Comparison of ENCODE assay signal across 12 mouse cellular contexts in genomic region chr4:102979385-102979784, GRCm38 (mm10). TPM values are rescaled to one million over a fixed set of nuclear protein-coding genes. Genes with fewer than 3 reads are reported as not detected.
DNase-seq lines count a peak whose midpoint lies in the region; ATAC-seq and TF ChIP-seq lines count a peak whose summit lies in the region.
"Had no signal": no experiment of that assay in that cellular context is flagged by ENCODE, and none has a peak within 500 bp of the region (broad histone marks: within the 10 kb centered on the region; RNA-seq: fewer than 3 reads in every experiment).

No protein-coding gene starts in this region.

- no peaks in the 10 kb centered on the region for H3K9me3 ChIP-seq in midbrain, embryonic 10.5 days (replicated peaks)
- no peaks in the 10 kb centered on the region for H3K9me3 ChIP-seq in midbrain, embryonic 15.5 days
- no peaks in the 10 kb centered on the region for H3K9me3 ChIP-seq in liver, embryonic 11.5 days (ENCODE audit: control insufficient read depth, low read length)
- H3K9me3 ChIP-seq in stomach, embryonic 16.5 days (replicated peaks; ENCODE audit: control insufficient read depth, low read length) = no peaks in the 10 kb centered on the region; the same call in 1 of the 2 replicates

- 0 out of 2 replicates have a peak, but pooled peaks cover 1% of the 10 kb centered on the region for H3K27me3 ChIP-seq in heart, adult 2 months (ENCODE audit: control insufficient read depth, insufficient read depth, low read length)
- peaks cover 46% of the 10 kb centered on the region for H3K27me3 ChIP-seq in midbrain, embryonic 10.5 days (ENCODE audit: low read depth, poor library complexity, severe bottlenecking)
- H3K27me3 ChIP-seq in midbrain, embryonic 15.5 days (replicated peaks) = peaks cover 8% of the 10 kb centered on the region; the same call in 1 of the 2 replicates
- peaks cover 12% of the 10 kb centered on the region; the same call in 1 of the 2 replicates for H3K27me3 ChIP-seq in liver, embryonic 11.5 days (replicated peaks; ENCODE audit: control insufficient read depth, insufficient read depth, low read length)
- H3K27me3 ChIP-seq in stomach, embryonic 16.5 days (ENCODE audit: control insufficient read depth, insufficient read depth, low read length) = peaks cover 7% of the 10 kb centered on the region

- no peak overlapping the region for H3K27ac ChIP-seq in heart, adult 2 months
- no peak overlapping the region for H3K27ac ChIP-seq in midbrain, embryonic 10.5 days (replicated peaks)
- no peak overlapping the region for H3K27ac ChIP-seq in midbrain, embryonic 15.5 days
- no peak overlapping the region for H3K27ac ChIP-seq in liver, embryonic 11.5 days (ENCODE audit: low read depth, low read length)
- H3K27ac ChIP-seq in stomach, embryonic 16.5 days (ENCODE audit: low read length) = no peak overlapping the region

- WGBS in heart, adult 2 months = 35% methylated on average over 5 of the region's 5 CpGs
- WGBS in midbrain, embryonic 10.5 days = 65% methylated on average over 5 of the region's 5 CpGs
- 59% methylated on average over 5 of the region's 5 CpGs for WGBS in midbrain, embryonic 15.5 days
- 40% methylated on average over 5 of the region's 5 CpGs for WGBS in liver, embryonic 11.5 days
- 58% methylated on average over 5 of the region's 5 CpGs for WGBS in stomach, embryonic 16.5 days

- no peak for TF ChIP-seq EP300 in heart, adult 2 months (IDR thresholded peaks at IDR 0.05; ENCODE audit: insufficient read depth, low read depth, low read length)

- intact Hi-C loops in heart, adult 2 months (cut with DNase I) = no loop called here

- no peaks in the 10 kb centered on the region for H3K36me3 ChIP-seq in heart, adult 2 months (ENCODE audit: control insufficient read depth, insufficient read depth, low read length)
- H3K36me3 ChIP-seq in midbrain, embryonic 10.5 days = no peaks in the 10 kb centered on the region
- H3K36me3 ChIP-seq in midbrain, embryonic 15.5 days (replicated peaks) = no peaks in the 10 kb centered on the region
- H3K36me3 ChIP-seq in liver, embryonic 11.5 days (ENCODE audit: control insufficient read depth, insufficient read depth, low read length) = no peaks in the 10 kb centered on the region
- H3K36me3 ChIP-seq in stomach, embryonic 16.5 days (ENCODE audit: control insufficient read depth, insufficient read depth, low read length) = no peaks in the 10 kb centered on the region

- no peak overlapping the region for H3K4me3 ChIP-seq in heart, adult 2 months
- H3K4me3 ChIP-seq in midbrain, embryonic 10.5 days = peak overlapping the region; percentile 52
- H3K4me3 ChIP-seq in midbrain, embryonic 15.5 days = no peak overlapping the region
- H3K4me3 ChIP-seq in liver, embryonic 11.5 days (ENCODE audit: low read depth, low read length) = peak overlapping the region; percentile 40
- no peak overlapping the region; the same call in 1 of the 2 replicates for H3K4me3 ChIP-seq in stomach, embryonic 16.5 days (replicated peaks; ENCODE audit: low read length)

- TF ChIP-seq CTCF in heart, adult 2 months (IDR thresholded peaks at IDR 0.05) = 0 out of 2 replicates have a peak, but pooled peaks have one; percentile 2

- no peaks in the 10 kb centered on the region for H3K79me2 ChIP-seq in heart, adult 2 months (replicated peaks; ENCODE audit: control insufficient read depth, insufficient read depth, low read length)

- no peak for TF ChIP-seq POLR2A in heart, adult 2 months (IDR thresholded peaks at IDR 0.05; ENCODE audit: insufficient read depth, low read depth, low read length)

- no peaks in the 10 kb centered on the region for H3K4me1 ChIP-seq in heart, adult 2 months (ENCODE audit: control insufficient read depth, insufficient read depth, low read length)
- peaks cover 29% of the 10 kb centered on the region for H3K4me1 ChIP-seq in midbrain, embryonic 10.5 days
- peaks cover 17% of the 10 kb centered on the region for H3K4me1 ChIP-seq in midbrain, embryonic 15.5 days
- H3K4me1 ChIP-seq in liver, embryonic 11.5 days (replicated peaks; ENCODE audit: control insufficient read depth, insufficient read depth, low read length) = peaks cover 5% of the 10 kb centered on the region; the same call in 1 of the 2 replicates
- peaks cover 6% of the 10 kb centered on the region; the same call in 1 of the 2 replicates for H3K4me1 ChIP-seq in stomach, embryonic 16.5 days (ENCODE audit: control insufficient read depth, insufficient read depth, low read length)

- DNase-seq in heart, adult 2 months = no peak
- DNase-seq in heart, adult 18-20 months = no peak
- no peak for DNase-seq in midbrain, embryonic 10.5 days (ENCODE audit: low spot score)
- no peak for DNase-seq in liver, embryonic 11.5 days (ENCODE audit: low spot score)
- no peak for DNase-seq in cerebellum, postnatal 10 days
- DNase-seq in adrenal gland, postnatal 14 days = no peak
- DNase-seq: gastrocnemius, postnatal 10 days; thymus, postnatal 14 days had no signal

- H3K4me2 ChIP-seq in midbrain, embryonic 15.5 days = no peak overlapping the region; the same call in 1 of the 2 replicates
- peak overlapping the region; percentile 70 for H3K4me2 ChIP-seq in liver, embryonic 11.5 days
- H3K4me2 ChIP-seq in stomach, embryonic 16.5 days (ENCODE audit: low read depth, low read length) = peak overlapping the region; percentile 51

- H3K9ac ChIP-seq in heart, adult 2 months (ENCODE audit: low read depth, low read length) = no peak overlapping the region
- no peak overlapping the region for H3K9ac ChIP-seq in midbrain, embryonic 15.5 days
- no peak overlapping the region for H3K9ac ChIP-seq in liver, embryonic 11.5 days (ENCODE audit: low read depth, low read length)
- no peak overlapping the region for H3K9ac ChIP-seq in stomach, embryonic 16.5 days (ENCODE audit: low read length)

- no peak for ATAC-seq in midbrain, embryonic 15.5 days (replicated peaks)
- ATAC-seq in liver, embryonic 11.5 days (replicated peaks; ENCODE audit: low FRiP score) = no peak
- no peak for ATAC-seq in stomach, embryonic 16.5 days (ENCODE audit: insufficient read depth, low FRiP score)
- ATAC-seq: activated CD4-positive, CD25-positive, alpha-beta regulatory T cell, adult 4 months had no signal

RNA-seq across cellular contexts. Expression of gene Tctex1d1, which starts 1.0 kb away (rescaled TPM):
- total RNA-seq in heart, adult 2 months (2021) = not detected
- 0.20 TPM in 1 of 2 replicates, not detected in the other for polyA plus RNA-seq in heart, adult 2 months (2012; rRNA removed)
- total RNA-seq in heart, adult 18-20 months (2021) = not detected
- 0.19 and 0.38 TPM in 2 replicates for polyA plus RNA-seq in midbrain, embryonic 10.5 days (2016; fragmentation: Nextera tagmentation; extraction: Ambion mirVana)
- 1.3 and 1.5 TPM in 2 replicates for polyA plus RNA-seq in midbrain, embryonic 15.5 days (2015; fragmentation: Nextera tagmentation; extraction: Ambion mirVana)
- polyA plus RNA-seq in liver, embryonic 11.5 days (2014; fragmentation: Nextera tagmentation; extraction: Ambion mirVana) = 0.22 and 0.29 TPM in 2 replicates
- polyA plus RNA-seq in stomach, embryonic 16.5 days (2015; fragmentation: Nextera tagmentation; extraction: Ambion mirVana) = 1.8 and 2.0 TPM in 2 replicates
- total RNA-seq in adrenal gland, postnatal 14 days (2021) = not detected in 2 replicates
- total RNA-seq: gastrocnemius, postnatal 10 days had no signal
- polyA plus RNA-seq: C2C12 had no signal

RNA-seq across cellular contexts. Expression of gene Insl5, which starts 47.3 kb away (rescaled TPM):
- total RNA-seq in heart, adult 2 months (2021) = not detected
- polyA plus RNA-seq in heart, adult 2 months (2012; rRNA removed) = not detected in 2 replicates
- not detected for total RNA-seq in heart, adult 18-20 months (2021)
- polyA plus RNA-seq in midbrain, embryonic 10.5 days (2016; fragmentation: Nextera tagmentation; extraction: Ambion mirVana) = 0.23 and 0.41 TPM in 2 replicates
- polyA plus RNA-seq in midbrain, embryonic 15.5 days (2015; fragmentation: Nextera tagmentation; extraction: Ambion mirVana) = 0.30 and 0.52 TPM in 2 replicates
- polyA plus RNA-seq in liver, embryonic 11.5 days (2014; fragmentation: Nextera tagmentation; extraction: Ambion mirVana) = not detected in 2 replicates
- not detected in 2 replicates for polyA plus RNA-seq in stomach, embryonic 16.5 days (2015; fragmentation: Nextera tagmentation; extraction: Ambion mirVana)
- total RNA-seq in adrenal gland, postnatal 14 days (2021) = not detected in 2 replicates
- total RNA-seq: gastrocnemius, postnatal 10 days had no signal
- polyA plus RNA-seq: activated CD4-positive, CD25-positive, alpha-beta regulatory T cell, adult 4 months; C2C12 had no signal

Comparison
In these comparisons a context has a peak if more than half of its experiments do, and no peak if none do; other contexts are left out.
1. H3K4me3 ChIP-seq: peak in midbrain, embryonic 10.5 days (single experiment) and liver, embryonic 11.5 days (single experiment); none in heart, adult 2 months (single experiment), midbrain, embryonic 15.5 days (single experiment) and stomach, embryonic 16.5 days (single experiment).